Mouse (Mus musculus) bone marrow, adult 2 months (tissue): ENCODE measurements at regions not wholly inside any gene's neighbourhood (a gene's known extent, or its start where the extent isn't known, plus 50 kb on each side); places are given as distances from the start of the nearest gene placed in this dataset.

Experiments
- H3K27ac ChIP-seq: fragments of 200-500 bp; 2 replicates; pipeline ENCODE4 v1.5.1; 2012; ENCODE audit warnings: low read depth, mild to moderate bottlenecking, control low read depth, inconsistent platforms, low read length; ENCODE audit not compliant: control insufficient read depth, poor library complexity, insufficient read depth
- H3K4me1 ChIP-seq: fragments of 200-500 bp; 2 replicates; pipeline ENCODE4 v1.6.1; 2011; ENCODE audit warnings: low read length; ENCODE audit not compliant: control insufficient read depth, insufficient read depth
- H3K4me3 ChIP-seq: fragments of 200-500 bp; replicated peaks from 2 replicates; pipeline ENCODE3; 2011; ENCODE audit warnings: mild to moderate bottlenecking, low read depth, low read length, control low read depth; ENCODE audit not compliant: control insufficient read depth
- CTCF ChIP-seq: fragments of 200-500 bp; IDR thresholded peaks from 2 replicates; pipeline ENCODE4 v1.5.1; 2011; ENCODE audit warnings: low read length, control low read depth; ENCODE audit not compliant: control insufficient read depth, insufficient read depth
- POLR2A ChIP-seq: fragments of 200-500 bp; IDR thresholded peaks from 2 replicates; pipeline ENCODE4 v1.6.1; 2011; ENCODE audit warnings: low read depth, mild to moderate bottlenecking, control low read depth, low read length, borderline replicate concordance; ENCODE audit not compliant: control insufficient read depth
- WGBS: fragments of 180-500 bp; shearing (Covaris S2); methylation state at CpG from one replicate; pipeline ENCODE4 v1.1.7; 2018; 5-methylcytosine and 5-hydroxymethylcytosine counted together

GRCm38 (mm10) chr7:37336851-37337531, 436.4 kb downstream of the Zfp536 start:
- TF ChIP-seq POLR2A (no peak), CTCF (no peak)
- WGBS = 9% methylated on average over 28 of the region's 28 CpGs
- Histone ChIP-seq H3K27ac (no peak overlapping the region), H3K4me1 (no peaks in the 10 kb centered on the region), H3K4me3 (no peak overlapping the region)

DNA sequence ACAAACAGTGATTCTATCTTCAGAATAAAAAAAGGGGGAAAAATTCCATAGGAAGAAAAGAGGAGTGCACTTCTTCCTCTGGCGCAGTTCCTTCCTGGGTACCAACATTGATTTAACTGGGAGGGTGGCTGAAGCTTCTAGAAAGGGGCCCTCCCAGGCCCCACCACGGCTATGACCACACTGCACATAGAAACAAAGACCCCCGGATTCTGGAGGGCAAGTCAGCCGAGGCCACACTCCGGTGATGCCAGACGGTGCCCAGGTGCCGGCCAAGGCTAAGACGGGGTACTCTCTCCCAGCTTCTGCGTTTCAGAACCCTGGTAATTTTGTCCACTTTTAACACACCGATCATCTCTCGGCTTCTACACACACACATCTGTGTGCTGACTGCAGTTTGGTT, 435.8 kb downstream of the Zfp536 start:
- no peak for TF ChIP-seq POLR2A
- no peak for TF ChIP-seq CTCF
- Histone ChIP-seq H3K27ac (no peak overlapping the region), H3K4me3 (no peak overlapping the region), H3K4me1 (no peaks in the 10 kb centered on the region)
- WGBS = 69% methylated on average over 11 of the region's 11 CpGs

- 42% methylated on average over 11 of the region's 11 CpGs for WGBS
- Histone ChIP-seq H3K27ac (no peak overlapping the region), H3K4me1 (no peaks in the 10 kb centered on the region), H3K4me3 (no peak overlapping the region)
- TF ChIP-seq POLR2A = no peak
- TF ChIP-seq CTCF = no peak
These were observed 435.4 kb downstream of the Zfp536 start for GRCm38 (mm10) chr7:37338067-37338501.

GRCm38 (mm10) chr7:37342613-37343012, 430.8 kb downstream of the Zfp536 start:
- H3K4me3 ChIP-seq = no peak overlapping the region
- WGBS = 38% methylated on average over 11 of the region's 11 CpGs
- H3K27ac ChIP-seq = no peak overlapping the region
- TF ChIP-seq CTCF (no peak), POLR2A (no peak)
- H3K4me1 ChIP-seq = no peaks in the 10 kb centered on the region

DNA sequence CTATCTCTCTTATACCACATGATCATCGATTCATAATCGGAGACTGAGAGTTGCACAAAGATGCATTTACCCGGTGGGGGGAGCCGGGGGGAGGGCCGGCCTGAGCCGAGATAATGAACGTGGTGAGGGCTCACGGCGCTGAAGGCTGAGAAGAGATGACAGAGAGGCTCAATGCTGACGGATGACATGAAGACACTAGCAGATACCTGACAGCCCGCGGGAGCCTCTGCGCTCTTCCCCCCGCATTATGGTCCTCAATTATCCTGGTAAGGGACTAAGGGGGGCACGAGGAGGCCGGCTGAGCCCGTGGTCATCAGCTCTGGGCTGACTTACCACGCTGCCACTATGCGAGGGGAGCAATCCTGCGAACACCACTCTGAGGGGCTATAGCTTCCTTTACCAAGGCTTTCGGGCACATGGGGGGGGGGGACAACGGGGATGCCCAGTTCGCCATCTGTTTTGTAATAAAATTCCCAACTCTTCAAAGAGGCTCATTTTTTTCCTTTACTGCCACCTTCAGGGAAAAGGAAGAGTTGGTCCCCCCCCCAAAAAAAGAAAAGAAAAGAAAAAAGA, 430.3 kb downstream of the Zfp536 start:
- no peak for TF ChIP-seq POLR2A
- no peak for TF ChIP-seq CTCF
- no peak overlapping the region for H3K27ac ChIP-seq
- 43% methylated on average over 23 of the region's 23 CpGs for WGBS
- no peak overlapping the region for H3K4me3 ChIP-seq
- H3K4me1 ChIP-seq = no peaks in the 10 kb centered on the region

GRCm38 (mm10) chr7:37343691-37344233, 429.7 kb downstream of the Zfp536 start:
- TF ChIP-seq POLR2A = no peak
- TF ChIP-seq CTCF = no peak
- 52% methylated on average over 18 of the region's 18 CpGs for WGBS
- Histone ChIP-seq H3K27ac (no peak overlapping the region), H3K4me3 (no peak overlapping the region), H3K4me1 (no peaks in the 10 kb centered on the region)

DNA sequence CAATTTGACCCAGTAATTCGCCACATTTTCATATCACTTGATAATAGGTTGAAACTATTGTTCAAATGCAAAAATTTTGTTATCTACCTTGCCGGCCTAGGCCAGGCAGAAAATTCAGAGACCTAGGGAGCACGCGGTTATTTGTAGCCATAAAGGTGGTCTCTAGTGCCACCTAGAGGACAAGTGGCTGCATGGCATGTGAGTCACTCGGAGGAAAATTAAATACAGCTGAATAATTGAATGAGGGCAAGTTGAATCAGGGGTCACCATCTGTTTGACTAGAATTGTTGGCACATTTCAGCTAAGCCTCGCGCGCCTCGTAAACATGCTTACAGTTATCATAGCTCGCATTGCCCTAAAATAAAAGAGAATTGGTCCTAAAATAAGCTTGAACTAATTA, 427.4 kb downstream of the Zfp536 start:
- TF ChIP-seq CTCF (peak; percentile 58), POLR2A (no peak)
- 11% methylated on average over 10 of the region's 10 CpGs for WGBS
- H3K27ac ChIP-seq = no peak overlapping the region
- H3K4me1 ChIP-seq = no peaks in the 10 kb centered on the region
- H3K4me3 ChIP-seq = no peak overlapping the region

DNA sequence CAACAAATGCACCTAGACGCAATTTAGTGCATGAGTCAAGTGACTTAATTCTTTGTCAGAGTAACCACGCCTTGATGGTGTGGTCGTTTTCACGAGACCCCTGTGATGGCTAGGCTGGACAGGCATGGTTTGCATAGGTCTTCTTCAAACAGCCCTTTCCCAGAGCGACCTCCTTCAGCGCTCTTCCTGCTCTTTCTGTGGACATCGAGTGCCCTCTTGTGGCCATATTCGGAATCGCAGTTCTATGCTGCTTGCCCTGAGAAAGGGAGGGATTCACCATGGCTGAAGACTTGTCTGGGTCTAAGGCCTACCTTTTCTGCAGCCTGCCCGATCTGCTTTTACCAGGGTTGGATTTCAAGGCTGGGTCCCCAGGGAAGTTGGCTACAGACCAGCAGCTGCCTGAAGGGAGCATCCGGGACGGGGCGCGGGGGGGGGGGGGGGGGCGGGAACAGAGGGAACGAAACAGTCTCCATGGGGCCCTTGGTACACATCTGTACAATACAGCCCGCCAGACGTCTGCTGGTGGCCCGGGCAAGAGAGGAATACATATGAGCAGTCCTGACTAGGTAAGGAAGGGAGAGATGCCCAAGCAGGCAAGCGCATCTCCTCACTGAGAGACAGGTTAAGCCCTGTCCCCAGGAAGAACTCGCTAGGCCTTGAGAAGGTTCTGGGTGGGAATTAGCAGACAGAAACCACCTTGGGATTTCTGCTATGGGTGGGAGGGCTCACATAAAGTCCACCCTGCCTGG, 415.6 kb downstream of the Zfp536 start:
- Histone ChIP-seq H3K4me3 (no peak overlapping the region), H3K4me1 (no peaks in the 10 kb centered on the region), H3K27ac (no peak overlapping the region)
- 30% methylated on average over 20 of the region's 21 CpGs for WGBS
- no peak for TF ChIP-seq POLR2A
- peak; percentile 88 for TF ChIP-seq CTCF
